ENCODE assay signal across 10 mouse cellular contexts in the genomic region with DNA sequence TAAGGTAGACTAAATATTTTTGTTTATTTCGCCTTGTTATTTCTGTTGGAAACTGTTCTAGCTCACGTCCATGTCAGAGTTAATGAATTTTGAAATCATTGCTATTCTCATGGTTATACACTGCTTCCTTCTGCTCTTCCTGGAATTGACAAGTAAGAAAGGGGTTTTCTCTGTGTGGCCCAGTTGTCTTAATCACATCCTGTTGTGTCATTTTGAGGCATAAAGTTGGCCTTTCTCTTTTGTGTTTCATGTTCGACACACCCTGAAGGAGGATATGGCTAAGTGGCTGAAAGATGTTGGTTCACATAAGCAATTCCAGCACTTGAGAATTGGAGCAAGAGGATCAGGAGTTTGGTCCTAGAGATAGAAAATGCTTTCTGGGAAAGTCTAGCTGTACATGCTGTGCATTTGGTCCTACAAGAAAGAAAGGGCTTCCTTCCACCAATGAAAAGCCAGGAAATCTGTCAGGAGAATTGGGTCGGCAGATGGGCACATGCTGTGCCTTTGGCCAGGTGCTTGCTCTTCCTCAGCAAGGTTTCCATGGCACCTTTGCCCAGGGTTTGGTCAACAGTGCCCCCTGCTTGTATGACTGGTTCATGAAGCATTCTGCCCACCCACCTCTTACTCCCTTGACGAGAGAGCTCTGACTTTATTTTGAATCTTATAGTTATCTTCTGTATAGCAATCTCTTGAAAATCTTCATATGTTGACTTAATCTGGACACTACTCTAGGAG. TPM values are rescaled to one million over a fixed set of nuclear protein-coding genes. Genes with fewer than 3 reads are reported as not detected.
DNase-seq lines count a peak whose midpoint lies in the region; ATAC-seq and TF ChIP-seq lines count a peak whose summit lies in the region.
"Had no signal": no experiment of that assay in that cellular context is flagged by ENCODE, and none has a peak within 500 bp of the region (broad histone marks: within the 10 kb centered on the region; RNA-seq: fewer than 3 reads in every experiment).

No protein-coding gene starts in this region.

- no peaks in the 10 kb centered on the region for H3K27me3 ChIP-seq in heart, adult 2 months (ENCODE audit: control insufficient read depth, insufficient read depth, low read length)
- H3K27me3 ChIP-seq in midbrain, postnatal 0 days (ENCODE audit: insufficient read depth, low read length): no peaks in the 10 kb centered on the region
- H3K27me3 ChIP-seq in midbrain, embryonic 13.5 days: no peaks in the 10 kb centered on the region
- H3K27me3 ChIP-seq in midbrain, embryonic 11.5 days (ENCODE audit: control insufficient read depth, insufficient read depth, low read length): no peaks in the 10 kb centered on the region
- H3K27me3 ChIP-seq: midbrain, embryonic 15.5 days had no signal

- no peaks in the 10 kb centered on the region for H3K4me1 ChIP-seq in heart, adult 2 months (ENCODE audit: control insufficient read depth, insufficient read depth, low read length)
- no peaks in the 10 kb centered on the region for H3K4me1 ChIP-seq in midbrain, postnatal 0 days (ENCODE audit: insufficient read depth, low read length)
- H3K4me1 ChIP-seq in midbrain, embryonic 13.5 days (replicated peaks): no peaks in the 10 kb centered on the region
- no peaks in the 10 kb centered on the region for H3K4me1 ChIP-seq in cortical plate, adult 2 months (ENCODE audit: control insufficient read depth, insufficient read depth, low read length)
- H3K4me1 ChIP-seq in midbrain, embryonic 11.5 days (ENCODE audit: control insufficient read depth, insufficient read depth, low read length): no peaks in the 10 kb centered on the region
- H3K4me1 ChIP-seq: midbrain, embryonic 15.5 days had no signal

- no peak for TF ChIP-seq EP300 in heart, adult 2 months (IDR thresholded peaks at IDR 0.05; ENCODE audit: insufficient read depth, low read depth, low read length)

- DNase-seq in heart, adult 2 months: peak in 1 of 2 experiments; percentile 40
- no peak for DNase-seq in heart, adult 8-10 months (ENCODE audit: low spot score)
- DNase-seq in midbrain, postnatal 0 days (ENCODE audit: low spot score): peak; percentile 38
- peak; percentile 34 for DNase-seq in retina, postnatal 1 day
- no peak for DNase-seq in midbrain, embryonic 11.5 days (ENCODE audit: low spot score, missing footprints)
- no peak for DNase-seq in layer of hippocampus, postnatal 25 days (ENCODE audit: extremely low spot score in 1 of 2, low spot score in 1 of 2)
- DNase-seq: thymus, adult 2 months had no signal

- H3K9me3 ChIP-seq in midbrain, postnatal 0 days (ENCODE audit: low read length): no peaks in the 10 kb centered on the region
- no peaks in the 10 kb centered on the region for H3K9me3 ChIP-seq in midbrain, embryonic 13.5 days
- no peaks in the 10 kb centered on the region for H3K9me3 ChIP-seq in midbrain, embryonic 11.5 days (ENCODE audit: control insufficient read depth, low read length)
- H3K9me3 ChIP-seq: midbrain, embryonic 15.5 days had no signal

- no peak overlapping the region for H3K27ac ChIP-seq in heart, adult 2 months
- no peak overlapping the region for H3K27ac ChIP-seq in midbrain, postnatal 0 days (ENCODE audit: low read depth, low read length)
- no peak overlapping the region for H3K27ac ChIP-seq in midbrain, embryonic 13.5 days
- H3K27ac ChIP-seq in cortical plate, adult 2 months (ENCODE audit: insufficient read depth, low read length): no peak overlapping the region
- no peak overlapping the region for H3K27ac ChIP-seq in midbrain, embryonic 11.5 days (ENCODE audit: low read depth, low read length)
- H3K27ac ChIP-seq: midbrain, embryonic 15.5 days had no signal

- H3K36me3 ChIP-seq in heart, adult 2 months (ENCODE audit: control insufficient read depth, insufficient read depth, low read length): no peaks in the 10 kb centered on the region
- H3K36me3 ChIP-seq in midbrain, postnatal 0 days (ENCODE audit: insufficient read depth, low read length): no peaks in the 10 kb centered on the region; the same call in 1 of the 2 replicates
- H3K36me3 ChIP-seq in midbrain, embryonic 13.5 days: no peaks in the 10 kb centered on the region
- no peaks in the 10 kb centered on the region for H3K36me3 ChIP-seq in midbrain, embryonic 11.5 days (ENCODE audit: control insufficient read depth, insufficient read depth, low read length)
- H3K36me3 ChIP-seq: midbrain, embryonic 15.5 days had no signal

- peak; percentile 75 for TF ChIP-seq CTCF in heart, adult 2 months (IDR thresholded peaks at IDR 0.05)
- TF ChIP-seq CTCF in midbrain, postnatal 0 days (IDR thresholded peaks at IDR 0.05): peak; percentile 49
- peak; percentile 21; the same call in 1 of the 2 replicates for TF ChIP-seq CTCF in cortical plate, adult 2 months (IDR thresholded peaks at IDR 0.05; ENCODE audit: extremely low read depth, insufficient read depth, low read length)

- H3K4me2 ChIP-seq in midbrain, postnatal 0 days (ENCODE audit: low read depth, low read length, poor library complexity, severe bottlenecking): no peak overlapping the region
- no peak overlapping the region for H3K4me2 ChIP-seq in midbrain, embryonic 13.5 days (replicated peaks)
- no peak overlapping the region for H3K4me2 ChIP-seq in midbrain, embryonic 11.5 days
- H3K4me2 ChIP-seq: midbrain, embryonic 15.5 days had no signal

- intact Hi-C loops in heart, adult 2 months (cut with DNase I): loop anchor here (2.0 kb wide), 1 partner anchor 144 kb away; no protein-coding TSS in a partner anchor

- no peak for TF ChIP-seq POLR2A in heart, adult 2 months (IDR thresholded peaks at IDR 0.05; ENCODE audit: insufficient read depth, low read depth, low read length)
- no peak for TF ChIP-seq POLR2A in cortical plate, adult 2 months (IDR thresholded peaks at IDR 0.05; ENCODE audit: extremely low read depth, insufficient read depth, low read length)

- WGBS in heart, adult 2 months: 50% methylated on average over 5 of the region's 5 CpGs
- WGBS in midbrain, postnatal 0 days: 76% methylated on average over 5 of the region's 5 CpGs
- 78% methylated on average over 5 of the region's 5 CpGs for WGBS in midbrain, embryonic 13.5 days
- WGBS in midbrain, embryonic 11.5 days: 73% methylated on average over 5 of the region's 5 CpGs

- H3K4me3 ChIP-seq in heart, adult 2 months: no peak overlapping the region
- no peak overlapping the region for H3K4me3 ChIP-seq in midbrain, postnatal 0 days (ENCODE audit: low read depth, low read length)
- H3K4me3 ChIP-seq in midbrain, embryonic 13.5 days (replicated peaks): no peak overlapping the region
- no peak overlapping the region for H3K4me3 ChIP-seq in cortical plate, adult 2 months (ENCODE audit: insufficient read depth, low read length)
- H3K4me3 ChIP-seq in midbrain, embryonic 11.5 days (ENCODE audit: low read depth, low read length): no peak overlapping the region
- H3K4me3 ChIP-seq: midbrain, embryonic 15.5 days had no signal

- H3K9ac ChIP-seq in heart, adult 2 months (ENCODE audit: low read depth, low read length): no peak overlapping the region
- H3K9ac ChIP-seq in midbrain, postnatal 0 days (replicated peaks; ENCODE audit: low read length, poor library complexity, severe bottlenecking): no peak overlapping the region
- H3K9ac ChIP-seq in midbrain, embryonic 13.5 days (replicated peaks): no peak overlapping the region
- no peak overlapping the region for H3K9ac ChIP-seq in midbrain, embryonic 11.5 days (ENCODE audit: low read length)
- H3K9ac ChIP-seq: midbrain, embryonic 15.5 days had no signal

- no peaks in the 10 kb centered on the region for H3K79me2 ChIP-seq in heart, adult 2 months (replicated peaks; ENCODE audit: control insufficient read depth, insufficient read depth, low read length)

- ATAC-seq in midbrain, postnatal 0 days (ENCODE audit: low FRiP score): no peak
- no peak for ATAC-seq in midbrain, embryonic 13.5 days
- ATAC-seq in midbrain, embryonic 11.5 days (ENCODE audit: low FRiP score): no peak
- ATAC-seq: midbrain, embryonic 15.5 days had no signal

RNA-seq across cellular contexts. Expression of gene Upp1, which starts 8.6 kb away (rescaled TPM):
- total RNA-seq in heart, adult 2 months (2021): 1 to 10 TPM; 4.6 to 5.2 TPM
- 7.4 and 9.9 TPM in 2 replicates for polyA plus RNA-seq in heart, adult 2 months (2012; rRNA removed)
- total RNA-seq in heart, adult 8-10 months (2022): 1 to 10 TPM; 2.5 to 9.8 (median 3.0) TPM
- total RNA-seq in midbrain, postnatal 0 days (2014; rRNA removed): 3.9 and 5.9 TPM in 2 replicates
- polyA plus RNA-seq in midbrain, postnatal 0 days (2015; fragmentation: Nextera tagmentation; extraction: Ambion mirVana): 2.5 and 3.6 TPM in 2 replicates
- polyA plus RNA-seq in midbrain, embryonic 13.5 days (2015; fragmentation: Nextera tagmentation; extraction: Ambion mirVana): 3.4 and 3.5 TPM in 2 replicates
- 4.7 and 5.6 TPM in 2 replicates for polyA plus RNA-seq in cortical plate, adult 2 months (2012; rRNA removed)
- 7.5 and 8.3 TPM in 2 replicates for polyA plus RNA-seq in midbrain, embryonic 11.5 days (2014; fragmentation: Nextera tagmentation; extraction: Ambion mirVana)
- 1 to 10 TPM; 2.5 to 4.6 TPM for total RNA-seq in layer of hippocampus, postnatal 25 days (2021)

Comparison
In these comparisons a context has a peak if more than half of its experiments do, and no peak if none do; other contexts are left out.
1. DNase-seq: peak in midbrain, postnatal 0 days (single experiment) and retina, postnatal 1 day (single experiment); none in heart, adult 8-10 months (single experiment), midbrain, embryonic 11.5 days (single experiment) and layer of hippocampus, postnatal 25 days (0 of 2).
2. CTCF ChIP-seq: peak in every context shown above with its lines; median percentile 75 in heart, adult 2 months; 49 in midbrain, postnatal 0 days; 21 in cortical plate, adult 2 months.